Mouse (Mus musculus) heart, postnatal 0 days (tissue): ENCODE results near the gene Ulk4. TPM values are rescaled to one million over a fixed set of nuclear protein-coding genes. Genes with fewer than 3 reads are reported as not detected.

ENCODE experiments used
- ATAC-seq: fragments of 200-750 bp; cut with Nextera tagmentation; 2 replicates; pipeline ENCODE4 v1.8.0; 2017; ENCODE audit warnings: low read depth, moderate number of reproducible peaks, moderate library complexity; ENCODE audit not compliant: insufficient read depth
- DNase-seq: peaks from one replicate; pipeline ENCODE4 v3.0.0-alpha.2; 2016; ENCODE audit warnings: low spot score
- H3K27ac ChIP-seq: fragments of 300-500 bp; sonication (generic); 2 replicates; pipeline ENCODE4 v1.5.1; 2014; ENCODE audit warnings: low read depth, mild to moderate bottlenecking
- H3K27me3 ChIP-seq: fragments of 300-500 bp; sonication (generic); 2 replicates; pipeline ENCODE4 v1.6.1; 2014; ENCODE audit warnings: low read length, mixed read lengths; ENCODE audit not compliant: control insufficient read depth, insufficient read depth
- H3K36me3 ChIP-seq: fragments of 300-500 bp; sonication (generic); replicated peaks from 2 replicates; pipeline ENCODE4 v1.6.1; 2014; ENCODE audit warnings: low read length, mixed read lengths; ENCODE audit not compliant: control insufficient read depth, insufficient read depth
- H3K4me1 ChIP-seq: fragments of 300-500 bp; sonication (generic); 2 replicates; pipeline ENCODE4 v1.6.1; 2014; ENCODE audit warnings: antibody characterized with exemption; ENCODE audit not compliant: control insufficient read depth, insufficient read depth
- H3K4me2 ChIP-seq: fragments of 300-500 bp; sonication (generic); 2 replicates; pipeline ENCODE4 v1.6.1; 2014; ENCODE audit warnings: low read depth, mild to moderate bottlenecking, low read length, moderate library complexity
- H3K4me3 ChIP-seq: fragments of 300-500 bp; sonication (generic); 2 replicates; pipeline ENCODE4 v1.5.1; 2014; ENCODE audit warnings: low read depth, low read length
- H3K9ac ChIP-seq: fragments of 300-500 bp; sonication (generic); replicated peaks from 2 replicates; pipeline ENCODE4 v1.6.1; 2014; ENCODE audit warnings: low read depth, low read length, mixed read lengths
- H3K9me3 ChIP-seq: fragments of 300-500 bp; sonication (generic); replicated peaks from 2 replicates; pipeline ENCODE4 v1.6.1; 2016; ENCODE audit warnings: low read length; ENCODE audit not compliant: control insufficient read depth
- CTCF ChIP-seq: IDR thresholded peaks from 2 replicates; pipeline ENCODE4 v1.5.1; 2016; ENCODE audit warnings: antibody characterized with exemption, control low read depth, low read depth
- EP300 ChIP-seq: IDR thresholded peaks from 2 replicates; pipeline ENCODE4 v1.6.1; 2016; ENCODE audit warnings: antibody characterized with exemption, low read depth
- WGBS: fragments of 180-500 bp; shearing (Covaris S2); extraction: QIAGEN DNeasy Blood & Tissue Kit; methylation state at CpG from one replicate; pipeline ENCODE4 v1.1.7; 2014; 5-methylcytosine and 5-hydroxymethylcytosine counted together
- polyA plus RNA-seq: library from polyadenylated mRNA; unstranded; fragments of >200 nt; fragmentation: Nextera tagmentation; extraction: Ambion mirVana; gene quantifications from 2 replicates; pipeline ENCODE4 v1.2.1, GENCODE M21; 2015
- total RNA-seq: library from RNA; depleted of rRNA; stranded (reverse); fragments of >200 nt; gene quantifications from 2 replicates; pipeline ENCODE4 v1.2.3, GENCODE M21; 2014; ENCODE audit warnings: low replicate concordance

The Ulk4 gene
- total and polyA plus RNA-seq, 2 experiments from 2014 or later: 1.5 to 66.7 TPM

DNA sequence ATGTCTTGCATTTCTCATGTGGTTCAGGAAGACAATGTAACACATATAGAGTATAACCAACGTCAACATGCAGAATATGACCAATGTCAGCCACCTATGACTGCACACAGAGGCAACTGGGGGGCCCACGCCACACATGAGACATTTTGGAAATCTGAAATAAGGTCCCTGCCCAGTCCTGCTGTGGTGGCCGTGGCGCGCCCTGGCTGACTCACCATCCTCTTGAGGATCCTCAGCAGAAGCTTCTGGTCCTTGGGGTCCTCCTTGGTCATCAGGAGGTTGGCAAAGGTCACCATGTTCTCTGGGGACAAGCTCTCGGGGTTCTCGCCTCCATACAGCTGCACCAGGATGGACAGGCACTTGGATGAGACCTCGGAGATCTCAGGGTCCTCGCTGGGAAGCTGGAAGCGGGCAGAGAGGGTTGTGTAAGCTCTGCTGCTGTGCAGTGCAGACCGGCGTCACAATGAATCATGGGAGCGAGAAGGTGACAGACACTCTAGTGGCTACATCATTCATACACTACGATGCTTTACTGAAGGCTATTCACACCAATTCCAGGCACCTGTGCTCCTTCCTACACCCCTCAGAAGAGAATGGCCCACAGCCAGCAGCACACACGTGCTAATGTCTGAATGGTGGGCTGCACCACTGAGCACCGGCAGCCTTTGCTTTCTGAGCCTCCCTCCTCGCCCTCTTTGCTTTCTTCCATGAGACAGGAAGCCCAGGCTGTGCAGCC, 232.4 kb downstream of the Ulk4 start:
- H3K9ac ChIP-seq: no peak overlapping the region
- no peaks in the 10 kb centered on the region for H3K9me3 ChIP-seq
- H3K4me1 ChIP-seq: no peaks in the 10 kb centered on the region
- TF ChIP-seq EP300 (no peak), CTCF (no peak)
- DNase-seq (no peak), ATAC-seq (no peak)
- H3K36me3 ChIP-seq: no peaks in the 10 kb centered on the region
- no peak overlapping the region for H3K4me2 ChIP-seq
- no peaks in the 10 kb centered on the region for H3K27me3 ChIP-seq
- WGBS: 82% methylated on average over 17 of the region's 17 CpGs
- no peak overlapping the region for H3K4me3 ChIP-seq
- no peak overlapping the region for H3K27ac ChIP-seq

- WGBS: 77% methylated on average over 4 of the region's 4 CpGs
- DNase-seq: no peak
- Histone ChIP-seq H3K36me3 (no peaks in the 10 kb centered on the region), H3K9me3 (no peaks in the 10 kb centered on the region), H3K27ac (no peak overlapping the region), H3K4me1 (no peaks in the 10 kb centered on the region), H3K4me2 (no peak overlapping the region), H3K27me3 (no peaks in the 10 kb centered on the region), H3K9ac (no peak overlapping the region), H3K4me3 (no peak overlapping the region)
- no peak for TF ChIP-seq EP300
- no peak for TF ChIP-seq CTCF
- no peak for ATAC-seq
These were observed 234.0 kb downstream of the Ulk4 start for GRCm38 (mm10) chr9:121043021-121043420.

- H3K4me1 ChIP-seq: no peaks in the 10 kb centered on the region
- no peak overlapping the region for H3K4me3 ChIP-seq
- H3K9me3 ChIP-seq: no peaks in the 10 kb centered on the region
- H3K4me2 ChIP-seq: no peak overlapping the region
- H3K27me3 ChIP-seq: no peaks in the 10 kb centered on the region
- no peak for ATAC-seq
- no peak for DNase-seq
- H3K36me3 ChIP-seq: no peaks in the 10 kb centered on the region
- WGBS: 71% methylated on average over 4 of the region's 4 CpGs
- TF ChIP-seq EP300 (no peak), CTCF (no peak)
- no peak overlapping the region for H3K27ac ChIP-seq
- H3K9ac ChIP-seq: no peak overlapping the region
These were observed 238.6 kb downstream of the Ulk4 start for GRCm38 (mm10) chr9:121038396-121038795.

- TF ChIP-seq CTCF (no peak), EP300 (no peak)
These were observed 239.0 kb downstream of the Ulk4 start for GRCm38 (mm10) chr9:121037975-121038374.

GRCm38 (mm10) chr9:121035296-121035695, 241.7 kb downstream of the Ulk4 start:
- Histone ChIP-seq H3K27ac (no peak overlapping the region), H3K9me3 (no peaks in the 10 kb centered on the region), H3K4me3 (no peak overlapping the region), H3K36me3 (no peaks in the 10 kb centered on the region), H3K9ac (no peak overlapping the region), H3K4me2 (no peak overlapping the region), H3K27me3 (no peaks in the 10 kb centered on the region), H3K4me1 (no peaks in the 10 kb centered on the region)
- TF ChIP-seq EP300 (no peak), CTCF (no peak)
- 66% methylated on average over 6 of the region's 6 CpGs for WGBS
- ATAC-seq (no peak), DNase-seq (no peak)

More at GRCm38 (mm10) chr9:121037975-121038374, 239.0 kb downstream of the Ulk4 start:
- Histone ChIP-seq H3K27me3 (no peaks in the 10 kb centered on the region), H3K27ac (no peak overlapping the region), H3K4me3 (no peak overlapping the region), H3K9ac (no peak overlapping the region), H3K4me2 (no peak overlapping the region), H3K36me3 (no peaks in the 10 kb centered on the region), H3K4me1 (no peaks in the 10 kb centered on the region), H3K9me3 (no peaks in the 10 kb centered on the region)
- 89% methylated on average over 5 of the region's 5 CpGs for WGBS
- no peak for ATAC-seq
- no peak for DNase-seq

GRCm38 (mm10) chr9:121033596-121033995, 243.4 kb downstream of the Ulk4 start:
- H3K4me3 ChIP-seq: no peak overlapping the region
- H3K27me3 ChIP-seq: no peaks in the 10 kb centered on the region
- no peak for ATAC-seq
- TF ChIP-seq EP300 (no peak), CTCF (no peak)
- H3K9me3 ChIP-seq: no peaks in the 10 kb centered on the region
- H3K4me1 ChIP-seq: no peaks in the 10 kb centered on the region
- no peak overlapping the region for H3K4me2 ChIP-seq
- no peaks in the 10 kb centered on the region for H3K36me3 ChIP-seq
- H3K27ac ChIP-seq: no peak overlapping the region
- WGBS: 71% methylated on average over 4 of the region's 4 CpGs
- no peak overlapping the region for H3K9ac ChIP-seq
- DNase-seq: no peak
